Mouse (Mus musculus): ENCODE data around the gene Cdkn1b.

- TF ChIP-seq GATA1 (IDR thresholded peaks at IDR 0.05; ENCODE audit: borderline replicate concordance, low read length) (no peak), FLI1 (IDR thresholded peaks at IDR 0.05; ENCODE audit: low read length) (no peak)
Observed at GRCm38 (mm10) chr6:134931146-134931545, 10.9 kb downstream of the Cdkn1b start.

All from megakaryocyte, embryonic 14.5 days (primary cell).